Mouse (Mus musculus) neural tube, embryonic 15.5 days (tissue): ENCODE measurements at regions not wholly inside any gene's neighbourhood (a gene's known extent, or its start where the extent isn't known, plus 50 kb on each side); places are given as distances from the start of the nearest gene placed in this dataset.

Experiments
- ATAC-seq: fragments of 200-750 bp; cut with Nextera tagmentation; 2 replicates; pipeline ENCODE4 v1.8.0; 2017; ENCODE audit warnings: mild to moderate bottlenecking, moderate TSS enrichment, moderate library complexity; ENCODE audit not compliant: low FRiP score
- H3K27ac ChIP-seq: fragments of 300-500 bp; sonication (generic); replicated peaks from 2 replicates; pipeline ENCODE4 v1.5.1; 2015; ENCODE audit warnings: mild to moderate bottlenecking, inconsistent platforms
- H3K27me3 ChIP-seq: fragments of 300-500 bp; sonication (generic); replicated peaks from 2 replicates; pipeline ENCODE4 v1.6.1; 2015; ENCODE audit warnings: inconsistent platforms
- H3K36me3 ChIP-seq: fragments of 300-500 bp; sonication (generic); 2 replicates; pipeline ENCODE4 v1.6.1; 2015; ENCODE audit warnings: inconsistent platforms
- H3K4me1 ChIP-seq: fragments of 300-500 bp; sonication (generic); 2 replicates; pipeline ENCODE4 v1.6.1; 2015; ENCODE audit warnings: inconsistent platforms
- H3K4me2 ChIP-seq: fragments of 300-500 bp; sonication (generic); 2 replicates; pipeline ENCODE4 v1.6.1; 2015; ENCODE audit warnings: inconsistent platforms, mild to moderate bottlenecking, moderate library complexity
- H3K4me3 ChIP-seq: fragments of 300-500 bp; sonication (generic); replicated peaks from 2 replicates; pipeline ENCODE4 v1.5.1; 2015; ENCODE audit warnings: mild to moderate bottlenecking, inconsistent platforms
- H3K9ac ChIP-seq: fragments of 300-500 bp; sonication (generic); replicated peaks from 2 replicates; pipeline ENCODE4 v1.6.1; 2015; ENCODE audit warnings: mild to moderate bottlenecking, inconsistent platforms
- H3K9me3 ChIP-seq: fragments of 300-500 bp; sonication (generic); replicated peaks from 2 replicates; pipeline ENCODE4 v1.6.1; 2016; ENCODE audit warnings: inconsistent platforms
- WGBS: fragments of 180-500 bp; shearing (Covaris S2); methylation state at CpG from one replicate; pipeline ENCODE4 v1.1.7; 2015; ENCODE audit warnings: mixed read lengths; 5-methylcytosine and 5-hydroxymethylcytosine counted together

DNA sequence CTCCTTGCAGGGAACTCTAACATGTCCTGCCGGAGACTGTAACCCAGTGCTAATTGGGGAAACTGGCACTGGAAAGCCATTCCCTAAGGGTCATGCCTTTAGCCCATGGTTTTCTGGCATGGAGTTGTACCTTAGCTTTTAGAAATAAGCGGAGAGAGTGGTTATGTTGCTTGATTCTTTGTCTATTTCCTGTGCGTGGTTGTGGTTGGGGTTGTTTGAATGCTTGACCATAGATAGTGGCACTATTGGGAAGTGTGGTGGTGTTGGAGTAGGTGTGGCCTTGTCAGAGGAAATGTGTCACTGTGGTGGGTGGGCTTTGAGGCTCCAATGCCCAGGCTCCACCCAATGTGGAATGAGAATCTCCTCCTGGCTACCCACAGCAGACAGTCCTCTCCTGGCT is 289.2 kb upstream of the Chd6 start:
- Histone ChIP-seq H3K9ac (no peak overlapping the region), H3K4me3 (no peak overlapping the region), H3K9me3 (no peaks in the 10 kb centered on the region), H3K4me2 (no peak overlapping the region), H3K27me3 (no peaks in the 10 kb centered on the region), H3K36me3 (no peaks in the 10 kb centered on the region), H3K4me1 (no peaks in the 10 kb centered on the region), H3K27ac (no peak overlapping the region)
- WGBS, result 94% methylated on average over 3 of the region's 3 CpGs
- no peak for ATAC-seq

DNA sequence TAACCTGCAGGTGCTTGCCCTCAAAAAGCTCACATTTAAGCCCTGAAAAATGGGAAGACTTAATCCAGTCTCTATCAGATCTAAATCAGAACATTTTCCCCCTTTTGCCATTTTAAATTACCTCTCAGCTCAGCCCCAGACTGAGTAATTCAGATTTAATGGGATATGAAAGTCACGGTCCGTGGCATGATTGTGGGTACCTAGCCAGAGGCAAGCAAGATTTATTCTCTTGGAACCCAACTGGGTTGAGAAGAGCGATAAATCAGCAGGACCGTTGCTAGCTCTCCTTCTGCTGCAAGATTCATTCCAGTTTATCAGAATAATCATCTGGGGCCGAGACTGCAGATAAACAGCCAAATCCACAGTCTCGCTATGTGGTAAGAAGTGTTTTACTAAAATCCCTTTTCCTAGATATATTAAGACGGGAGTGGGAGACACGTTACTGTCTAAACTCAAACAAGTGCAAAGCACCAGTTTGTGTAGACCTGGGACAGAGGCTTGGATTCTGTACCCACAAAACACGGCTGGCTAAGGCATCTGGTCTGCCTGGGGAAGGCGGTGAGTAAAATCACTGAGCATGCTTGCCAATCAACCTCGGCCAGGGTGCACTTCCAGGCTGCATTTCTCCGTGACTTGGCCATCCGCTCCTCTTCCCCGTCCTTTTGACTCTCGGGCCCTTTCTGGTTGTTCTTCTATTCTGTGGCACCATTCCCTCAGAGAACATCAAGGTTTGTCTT is 282.2 kb upstream of the Chd6 start:
- 37% methylated on average over 15 of the region's 15 CpGs for WGBS
- no peak for ATAC-seq

DNA sequence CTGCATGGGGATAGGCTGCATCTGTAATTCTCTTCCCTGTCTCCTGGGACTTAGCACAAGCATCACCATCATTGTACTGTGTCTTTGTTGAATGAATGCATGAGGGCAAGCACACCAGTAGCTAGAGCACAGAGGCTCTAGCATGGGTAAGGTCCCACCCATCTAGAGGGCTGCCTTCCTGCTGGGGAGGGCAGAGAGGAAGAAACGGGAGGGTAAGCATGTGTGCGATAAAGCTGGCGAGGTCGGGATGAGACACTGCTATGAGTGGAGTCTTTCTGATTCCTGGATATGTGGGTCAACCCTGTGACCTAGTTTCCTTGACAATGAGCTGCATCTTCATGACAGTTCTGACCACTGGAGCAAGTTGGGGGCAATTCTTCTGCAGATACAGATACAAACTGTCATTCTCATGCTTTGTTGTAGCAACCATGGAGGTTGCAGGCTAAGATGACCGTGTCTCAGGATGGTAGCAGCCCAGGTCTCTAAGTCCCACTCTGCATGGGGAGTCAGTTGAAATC is 280.5 kb upstream of the Chd6 start:
- WGBS, result 91% methylated on average over 5 of the region's 5 CpGs
- no peaks in the 10 kb centered on the region for H3K27me3 ChIP-seq
- no peak overlapping the region for H3K4me3 ChIP-seq
- no peaks in the 10 kb centered on the region for H3K36me3 ChIP-seq
- no peak overlapping the region for H3K27ac ChIP-seq
- H3K4me2 ChIP-seq, result no peak overlapping the region
- no peak for ATAC-seq
- H3K4me1 ChIP-seq, result peaks cover 14% of the 10 kb centered on the region
- no peaks in the 10 kb centered on the region for H3K9me3 ChIP-seq
- no peak overlapping the region for H3K9ac ChIP-seq

More for the DNA sequence above, 282.2 kb upstream of the Chd6 start:
- Histone ChIP-seq H3K4me3 (no peak overlapping the region), H3K27ac (peak overlapping the region; percentile 48; the same call in 1 of the 2 replicates), H3K9ac (no peak overlapping the region), H3K9me3 (no peaks in the 10 kb centered on the region), H3K36me3 (no peaks in the 10 kb centered on the region), H3K4me1 (peaks cover 14% of the 10 kb centered on the region), H3K4me2 (no peak overlapping the region), H3K27me3 (no peaks in the 10 kb centered on the region)

DNA sequence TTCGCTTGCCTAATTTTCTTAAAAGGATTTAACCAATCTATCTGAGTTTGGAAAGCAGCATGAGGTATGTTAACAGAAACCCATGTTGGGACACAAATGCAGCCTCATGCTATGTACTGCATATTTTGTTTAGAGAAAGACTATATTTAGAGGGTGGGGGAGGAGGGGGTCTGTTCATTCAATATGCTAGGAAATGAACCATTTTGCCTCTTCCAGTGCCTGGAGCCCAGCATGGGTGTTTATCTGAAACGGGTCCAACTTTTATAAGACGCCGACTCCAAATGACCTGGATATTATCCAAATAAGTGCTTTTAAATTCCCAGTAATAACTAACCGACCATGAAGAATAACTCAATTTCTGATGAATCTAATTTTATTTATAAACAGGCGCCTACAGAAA is 278.2 kb upstream of the Chd6 start:
- no peak overlapping the region for H3K4me3 ChIP-seq
- no peaks in the 10 kb centered on the region for H3K9me3 ChIP-seq
- H3K27me3 ChIP-seq, result no peaks in the 10 kb centered on the region
- no peak overlapping the region for H3K4me2 ChIP-seq
- H3K36me3 ChIP-seq, result no peaks in the 10 kb centered on the region
- no peak overlapping the region for H3K9ac ChIP-seq
- no peak for ATAC-seq
- WGBS, result 71% methylated on average over 6 of the region's 6 CpGs
- peaks cover 14% of the 10 kb centered on the region for H3K4me1 ChIP-seq
- H3K27ac ChIP-seq, result no peak overlapping the region

DNA sequence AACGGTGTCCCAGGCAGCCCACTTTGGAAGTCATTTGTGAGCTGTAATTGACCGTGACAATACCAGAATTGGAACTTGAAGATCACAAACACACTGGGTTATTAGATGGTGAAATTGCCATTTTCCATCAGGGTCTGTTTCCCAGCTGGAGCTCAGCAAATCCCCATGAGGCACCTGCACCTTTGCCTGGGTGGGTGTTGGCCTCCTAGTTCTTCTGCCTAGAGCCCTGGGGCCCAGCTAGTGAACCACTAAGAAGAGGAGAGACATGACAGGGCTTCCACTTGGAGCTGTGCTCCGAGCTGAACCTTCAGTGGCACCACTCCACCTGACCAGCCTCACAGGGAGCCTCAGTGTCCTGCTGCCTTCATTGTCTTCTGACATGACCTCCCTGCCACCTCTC is 273.5 kb upstream of the Chd6 start:
- no peak for ATAC-seq
- H3K4me1 ChIP-seq, result peaks cover 5% of the 10 kb centered on the region; the same call in 1 of the 2 replicates
- H3K4me2 ChIP-seq, result no peak overlapping the region
- no peaks in the 10 kb centered on the region for H3K9me3 ChIP-seq
- no peak overlapping the region for H3K27ac ChIP-seq
- H3K4me3 ChIP-seq, result no peak overlapping the region
- 55% methylated on average over 3 of the region's 3 CpGs for WGBS
- no peaks in the 10 kb centered on the region for H3K27me3 ChIP-seq
- H3K9ac ChIP-seq, result no peak overlapping the region
- no peaks in the 10 kb centered on the region for H3K36me3 ChIP-seq

DNA sequence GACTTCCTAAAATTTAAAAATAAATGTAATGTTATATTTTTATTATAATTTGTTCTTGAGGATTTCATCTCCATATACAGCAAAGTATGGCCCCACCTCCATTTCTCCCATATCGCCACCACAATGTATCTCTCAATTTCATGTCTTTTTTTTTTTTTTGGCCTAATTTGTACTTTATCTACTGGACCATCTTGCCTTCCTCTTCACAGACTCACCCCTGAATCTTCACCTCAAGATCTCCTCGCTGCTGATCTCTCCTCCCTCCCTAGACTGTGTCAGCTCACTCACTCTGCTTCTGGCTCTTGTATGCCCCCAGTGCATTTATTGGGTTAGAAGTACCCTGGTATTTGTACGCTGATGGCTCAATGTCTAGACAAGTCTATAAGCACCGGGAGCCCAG is 269.4 kb upstream of the Chd6 start:
- H3K9ac ChIP-seq, result no peak overlapping the region
- H3K4me1 ChIP-seq, result peaks cover 5% of the 10 kb centered on the region; the same call in 1 of the 2 replicates
- H3K4me3 ChIP-seq, result no peak overlapping the region
- H3K9me3 ChIP-seq, result no peaks in the 10 kb centered on the region
- no peaks in the 10 kb centered on the region for H3K27me3 ChIP-seq
- no peak overlapping the region for H3K4me2 ChIP-seq
- ATAC-seq, result no peak
- 91% methylated on average over 4 of the region's 4 CpGs for WGBS
- no peak overlapping the region for H3K27ac ChIP-seq
- no peaks in the 10 kb centered on the region for H3K36me3 ChIP-seq

DNA sequence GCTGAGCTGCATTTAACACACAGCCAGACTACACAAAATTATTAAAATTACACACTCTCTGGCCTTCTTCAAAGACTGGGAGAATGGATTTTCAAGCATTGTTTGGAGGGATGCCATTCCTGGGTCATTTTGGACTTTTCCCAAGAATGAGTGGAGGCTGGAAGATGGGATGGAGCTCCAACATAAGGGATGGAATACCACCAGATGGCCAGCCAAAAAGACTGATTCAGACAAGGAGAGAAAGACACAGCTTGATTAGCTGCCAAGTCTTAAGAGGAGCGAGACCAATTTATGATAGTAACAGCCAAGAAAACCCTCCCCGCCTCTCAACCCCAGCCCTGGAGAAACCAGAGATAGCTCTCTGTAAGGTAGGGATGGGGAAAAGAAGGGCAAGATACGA is 253.4 kb upstream of the Chd6 start:
- ATAC-seq, result no peak
- no peaks in the 10 kb centered on the region for H3K27me3 ChIP-seq
- no peak overlapping the region for H3K27ac ChIP-seq
- H3K4me1 ChIP-seq, result no peaks in the 10 kb centered on the region
- no peaks in the 10 kb centered on the region for H3K36me3 ChIP-seq
- 83% methylated on average over 3 of the region's 3 CpGs for WGBS
- H3K4me2 ChIP-seq, result no peak overlapping the region
- no peak overlapping the region for H3K4me3 ChIP-seq
- H3K9me3 ChIP-seq, result no peaks in the 10 kb centered on the region
- no peak overlapping the region for H3K9ac ChIP-seq

DNA sequence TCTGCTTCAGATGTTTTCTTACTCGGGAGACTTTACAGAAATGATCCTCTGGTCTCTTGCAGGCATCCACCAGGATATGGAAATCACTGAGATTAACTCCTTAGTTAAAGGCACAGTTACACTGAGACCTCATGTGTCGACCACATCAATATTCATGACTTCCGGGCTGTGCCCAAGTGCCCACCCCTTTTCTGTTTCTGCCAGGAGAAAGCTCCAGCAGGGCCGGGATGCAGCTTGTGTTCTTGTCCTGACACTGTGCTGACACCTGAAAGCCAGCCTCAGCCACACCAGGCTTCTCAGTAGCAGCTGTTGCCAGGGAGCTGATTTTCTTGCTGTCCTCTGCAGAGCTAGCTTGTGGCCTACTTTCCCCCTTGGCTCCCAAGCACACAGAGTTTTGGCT is 240.2 kb upstream of the Chd6 start:
- Histone ChIP-seq H3K9me3 (no peaks in the 10 kb centered on the region), H3K9ac (no peak overlapping the region), H3K4me1 (peaks cover 2% of the 10 kb centered on the region; the same call in 1 of the 2 replicates), H3K4me3 (no peak overlapping the region), H3K4me2 (no peak overlapping the region), H3K36me3 (no peaks in the 10 kb centered on the region), H3K27ac (no peak overlapping the region), H3K27me3 (no peaks in the 10 kb centered on the region)
- ATAC-seq, result no peak
- 17% methylated on average over 4 of the region's 4 CpGs for WGBS

DNA sequence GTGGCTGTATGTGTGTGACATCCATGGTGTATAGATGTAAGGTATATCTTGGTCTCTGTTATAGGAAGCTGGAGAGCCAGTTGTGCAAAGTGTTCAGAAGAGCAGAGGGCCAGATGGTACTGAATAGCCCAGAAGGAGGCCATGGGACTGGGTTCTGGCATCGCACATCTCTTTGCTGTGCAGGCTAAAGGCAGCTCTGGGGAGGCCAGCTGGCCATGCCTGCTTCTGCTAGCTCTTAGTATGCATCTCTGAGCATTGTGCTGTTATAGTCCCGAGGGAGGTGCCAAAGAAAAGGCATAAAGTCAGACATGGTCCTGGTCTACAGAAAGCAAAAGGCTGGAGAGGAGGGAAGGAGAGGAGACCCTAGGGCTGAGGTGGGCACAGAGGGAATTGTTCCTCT is 235.1 kb upstream of the Chd6 start:
- Histone ChIP-seq H3K27me3 (peaks cover 17% of the 10 kb centered on the region), H3K4me2 (no peak overlapping the region), H3K27ac (no peak overlapping the region), H3K9me3 (no peaks in the 10 kb centered on the region), H3K4me3 (no peak overlapping the region), H3K36me3 (no peaks in the 10 kb centered on the region), H3K9ac (no peak overlapping the region), H3K4me1 (peaks cover 26% of the 10 kb centered on the region)
- no peak for ATAC-seq
- 35% methylated on average over 2 of the region's 2 CpGs for WGBS

DNA sequence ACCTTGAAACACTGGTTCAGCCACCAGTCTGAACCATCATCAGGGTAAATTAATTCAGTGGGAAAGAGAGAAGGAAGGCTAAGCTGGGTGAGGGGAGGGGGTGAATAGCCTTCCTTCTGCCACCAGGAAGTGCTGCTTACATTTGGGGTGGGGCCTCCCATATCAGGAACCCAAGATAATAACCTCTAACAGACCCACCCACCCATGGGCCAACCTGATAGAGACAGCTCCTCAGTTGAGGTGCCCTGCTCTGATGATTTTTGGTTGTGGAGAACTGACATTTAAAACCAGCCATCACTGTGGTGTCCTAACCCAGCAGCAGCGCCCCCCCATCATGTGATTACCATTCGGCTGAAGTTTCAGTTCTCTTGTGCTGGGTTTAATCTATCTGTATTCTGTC is 233.8 kb upstream of the Chd6 start:
- no peak overlapping the region for H3K27ac ChIP-seq
- no peak overlapping the region for H3K4me3 ChIP-seq
- peaks cover 17% of the 10 kb centered on the region for H3K27me3 ChIP-seq
- H3K36me3 ChIP-seq, result no peaks in the 10 kb centered on the region
- no peaks in the 10 kb centered on the region for H3K9me3 ChIP-seq
- no peak overlapping the region for H3K4me2 ChIP-seq
- no peak for ATAC-seq
- no peak overlapping the region for H3K9ac ChIP-seq
- WGBS, result 95% methylated on average over 2 of the region's 2 CpGs
- H3K4me1 ChIP-seq, result peaks cover 30% of the 10 kb centered on the region

DNA sequence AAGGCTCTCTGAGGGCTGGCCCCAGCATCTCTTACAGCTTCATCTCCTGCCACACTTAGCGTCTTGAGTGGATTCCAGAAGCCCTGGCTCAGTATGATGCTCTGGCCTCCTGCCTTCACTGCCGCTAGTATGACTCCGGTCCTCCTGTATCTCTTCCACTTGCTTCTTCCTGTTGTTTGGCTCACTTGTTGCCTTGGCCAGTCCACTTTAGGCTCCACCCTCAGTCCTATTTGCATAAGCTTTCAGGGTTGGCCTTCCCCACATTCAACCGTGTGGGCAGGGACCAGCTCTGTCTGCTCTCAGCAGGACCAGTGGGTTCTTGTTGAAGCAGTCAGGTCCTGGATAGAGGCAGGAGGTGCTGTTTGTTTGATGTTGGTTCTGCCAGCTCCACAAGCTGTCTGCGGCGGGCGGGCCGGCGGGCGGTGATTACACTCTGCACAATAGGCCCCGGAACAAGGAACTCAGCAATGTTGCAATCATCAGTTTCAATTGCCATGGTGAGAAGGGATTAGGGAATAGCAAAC is 232.6 kb upstream of the Chd6 start:
- H3K27me3 ChIP-seq, result peaks cover 17% of the 10 kb centered on the region
- no peaks in the 10 kb centered on the region for H3K36me3 ChIP-seq
- peak overlapping the region; percentile 37 for H3K4me2 ChIP-seq
- 0 out of 2 replicates have a peak, but pooled peaks have one; percentile 35 for ATAC-seq
- no peak overlapping the region for H3K9ac ChIP-seq
- H3K27ac ChIP-seq, result 0 out of 2 replicates have a peak overlapping the region, but pooled peaks have one; percentile 6
- peaks cover 30% of the 10 kb centered on the region for H3K4me1 ChIP-seq
- no peak overlapping the region for H3K4me3 ChIP-seq
- 2% methylated on average over 11 of the region's 11 CpGs for WGBS
- H3K9me3 ChIP-seq, result no peaks in the 10 kb centered on the region

DNA sequence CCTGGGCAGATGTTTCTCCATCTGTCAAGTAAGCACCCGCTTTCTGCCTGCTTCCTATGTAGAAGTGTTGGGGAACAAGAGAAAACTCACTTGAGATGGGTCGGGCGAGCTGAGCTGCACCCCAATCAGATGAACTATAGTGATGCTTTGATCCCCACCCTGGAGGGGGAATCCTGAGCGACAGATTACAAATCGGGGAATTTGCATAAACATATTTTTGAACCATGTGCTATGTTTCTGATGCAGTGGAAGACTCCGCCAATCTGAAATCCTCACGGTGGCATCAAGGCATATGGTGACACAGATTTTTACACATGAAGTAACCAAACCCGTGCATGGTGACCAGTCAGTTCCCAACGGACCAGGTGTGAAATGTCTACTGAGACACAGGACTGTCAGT is 231.4 kb upstream of the Chd6 start:
- H3K4me2 ChIP-seq, result no peak overlapping the region
- no peak for ATAC-seq
- no peaks in the 10 kb centered on the region for H3K9me3 ChIP-seq
- H3K27ac ChIP-seq, result 0 out of 2 replicates have a peak overlapping the region, but pooled peaks have one; percentile 23
- H3K36me3 ChIP-seq, result no peaks in the 10 kb centered on the region
- no peak overlapping the region for H3K9ac ChIP-seq
- H3K4me3 ChIP-seq, result no peak overlapping the region
- peaks cover 30% of the 10 kb centered on the region for H3K4me1 ChIP-seq
- H3K27me3 ChIP-seq, result peaks cover 17% of the 10 kb centered on the region
- 76% methylated on average over 9 of the region's 9 CpGs for whole genome bisulfite sequencing
